Mouse (Mus musculus) gastrocnemius, adult 18-20 months (tissue): ENCODE measurements around the gene Plxnc1. TPM values are rescaled to one million over a fixed set of nuclear protein-coding genes. Genes with fewer than 3 reads are reported as not detected.

Experiments
- DNase-seq: peaks from one replicate; pipeline ENCODE4 v3.0.0; 2021; ENCODE audit warnings: low spot score
- total RNA-seq, 2 experiments: library from RNA; stranded (reverse); gene quantifications; 2 replicates each; pipeline ENCODE4 v1.2.3; 2021

The Plxnc1 gene
- total RNA-seq, 2 experiments from 2014 or later = 0.43 to 0.85 TPM

GRCm38 (mm10) chr10:94871102-94871501, 73.5 kb downstream of the Plxnc1 start:
- no peak for DNase-seq

DNA sequence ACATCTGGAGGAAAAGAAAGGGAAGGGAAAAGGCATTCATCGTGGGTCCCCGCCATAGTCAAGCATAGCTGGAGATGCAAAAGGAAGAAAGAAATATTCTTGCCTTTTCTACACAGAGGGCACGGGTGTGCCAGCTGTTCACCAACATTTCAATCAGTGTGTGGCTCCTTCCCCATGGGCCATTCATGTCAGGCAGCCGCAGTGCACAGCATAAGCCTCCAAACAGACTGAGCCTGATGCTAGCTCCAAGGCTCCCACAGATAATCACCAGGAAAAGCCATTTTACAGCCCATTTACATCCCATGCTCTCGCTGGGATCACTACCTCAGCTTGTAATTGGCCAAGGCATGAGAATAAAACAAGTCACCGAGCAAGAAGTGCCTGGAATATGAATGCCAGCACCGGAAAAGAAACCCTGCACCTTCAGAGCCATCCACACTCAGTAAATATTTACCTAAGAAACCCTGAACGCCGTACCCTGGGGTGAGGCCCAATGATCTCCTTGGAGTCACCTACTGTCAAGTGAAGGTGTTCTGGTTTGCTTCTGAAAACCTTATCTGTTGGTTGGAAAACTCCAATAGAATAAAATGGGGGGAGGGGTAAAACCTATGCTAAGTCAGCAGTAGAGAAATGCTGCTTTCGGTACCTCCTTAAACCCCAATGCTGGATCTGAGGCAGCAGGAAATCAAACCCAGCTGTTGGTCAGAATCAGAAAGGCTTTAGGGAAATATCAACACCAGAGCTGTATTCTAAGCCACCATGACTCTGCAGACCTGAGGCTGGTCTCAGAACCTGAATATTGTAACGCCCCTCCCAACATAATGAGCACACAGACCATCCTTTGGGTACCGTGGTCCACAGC, 77.4 kb downstream of the Plxnc1 start:
- no peak for DNase-seq

- no peak for DNase-seq
Observed at GRCm38 (mm10) chr10:94865206-94865605, 79.4 kb downstream of the Plxnc1 start.

GRCm38 (mm10) chr10:94864199-94864928, 80.3 kb downstream of the Plxnc1 start:
- no peak for DNase-seq

GRCm38 (mm10) chr10:94863251-94863650, 81.4 kb downstream of the Plxnc1 start:
- no peak for DNase-seq

DNA sequence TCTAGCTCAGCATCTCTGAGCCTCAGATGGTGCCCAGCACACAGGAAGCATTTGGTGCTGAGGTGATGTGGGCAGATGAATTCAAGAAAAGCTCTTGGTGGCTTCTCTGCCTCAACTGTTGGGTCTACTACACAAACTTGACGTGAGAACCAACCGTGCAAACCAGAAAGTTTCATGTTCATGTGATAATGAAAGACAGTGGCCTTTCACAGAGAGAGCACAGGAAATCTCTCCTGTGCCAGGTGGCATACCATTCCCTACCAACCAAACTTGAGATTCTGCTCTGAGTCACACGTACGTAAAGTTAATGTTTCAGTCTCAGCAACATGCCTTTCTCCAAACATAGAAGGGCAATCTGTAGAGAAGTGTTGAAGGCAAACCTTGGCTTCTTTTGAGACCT, 83.8 kb downstream of the Plxnc1 start:
- DNase-seq = no peak

- no peak for DNase-seq
Observed at GRCm38 (mm10) chr10:94858277-94859033, 86.2 kb downstream of the Plxnc1 start.

DNA sequence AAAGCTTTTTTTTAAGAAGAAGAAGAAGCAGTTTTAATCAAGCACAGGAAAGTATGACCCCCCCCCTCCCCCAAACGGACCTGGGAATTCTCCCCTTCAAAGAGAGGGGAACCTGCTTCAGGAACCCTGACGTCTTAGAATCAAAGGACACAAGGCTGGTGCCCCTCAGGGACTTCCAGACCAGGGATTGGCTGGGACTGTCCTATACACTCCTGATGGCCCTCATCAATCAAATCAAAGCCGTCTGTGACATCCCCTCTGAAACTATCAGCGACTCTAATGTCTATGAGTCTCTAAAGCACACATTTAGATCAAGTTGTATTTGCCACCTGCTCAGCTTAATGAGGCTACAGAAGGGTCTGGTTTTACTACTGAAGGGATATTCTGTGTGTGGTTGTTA, 94.1 kb downstream of the Plxnc1 start:
- DNase-seq = no peak

GRCm38 (mm10) chr10:94849930-94850329, 94.7 kb downstream of the Plxnc1 start:
- DNase-seq = no peak

DNA sequence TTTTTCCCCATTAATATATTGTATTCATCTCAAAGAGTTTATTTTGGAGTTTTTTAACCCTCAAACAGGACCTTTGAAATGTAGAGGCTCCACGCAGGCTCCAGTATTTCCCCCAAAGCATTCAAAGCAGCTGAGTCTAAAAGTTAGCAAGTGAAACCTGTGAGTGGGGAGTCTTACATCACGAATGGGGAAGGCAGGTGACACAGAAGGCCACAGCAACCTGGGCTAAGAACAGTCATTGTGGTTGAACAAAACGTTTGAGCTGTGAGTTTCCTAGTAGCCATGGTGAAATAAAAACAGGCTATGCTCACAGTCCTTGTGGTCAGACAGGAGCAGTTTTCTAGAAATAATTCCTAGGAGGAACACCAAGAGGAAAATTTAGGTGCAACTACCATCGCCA, 95.3 kb downstream of the Plxnc1 start:
- no peak for DNase-seq

- no peak for DNase-seq
Observed at GRCm38 (mm10) chr10:94848344-94848743, 96.3 kb downstream of the Plxnc1 start.

- DNase-seq = no peak
Observed at GRCm38 (mm10) chr10:94846501-94847105, 98.0 kb downstream of the Plxnc1 start.

GRCm38 (mm10) chr10:94844692-94845091, 99.9 kb downstream of the Plxnc1 start:
- no peak for DNase-seq

DNA sequence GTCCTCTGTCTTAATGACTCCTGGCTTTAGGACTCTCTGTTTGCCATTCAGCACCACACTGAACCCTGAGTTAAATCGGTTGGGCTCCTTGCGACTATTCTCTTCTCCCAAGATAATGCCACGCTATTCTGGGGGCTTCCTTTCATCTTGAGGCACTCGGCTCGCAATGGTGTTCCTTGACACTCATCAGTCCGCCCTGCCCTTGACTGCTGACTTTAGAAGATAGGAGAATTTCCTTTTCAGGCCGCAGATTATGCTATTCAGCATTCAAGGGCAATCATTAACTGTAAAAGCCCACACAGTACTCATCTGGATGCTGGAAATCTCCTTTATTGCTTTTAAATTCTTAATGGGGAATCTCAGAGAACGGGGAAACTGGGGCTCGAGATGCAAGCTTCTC, 108.8 kb downstream of the Plxnc1 start:
- DNase-seq = no peak

- DNase-seq = peak; percentile 79
Observed at GRCm38 (mm10) chr10:94829407-94829806, 115.2 kb downstream of the Plxnc1 start.

DNA sequence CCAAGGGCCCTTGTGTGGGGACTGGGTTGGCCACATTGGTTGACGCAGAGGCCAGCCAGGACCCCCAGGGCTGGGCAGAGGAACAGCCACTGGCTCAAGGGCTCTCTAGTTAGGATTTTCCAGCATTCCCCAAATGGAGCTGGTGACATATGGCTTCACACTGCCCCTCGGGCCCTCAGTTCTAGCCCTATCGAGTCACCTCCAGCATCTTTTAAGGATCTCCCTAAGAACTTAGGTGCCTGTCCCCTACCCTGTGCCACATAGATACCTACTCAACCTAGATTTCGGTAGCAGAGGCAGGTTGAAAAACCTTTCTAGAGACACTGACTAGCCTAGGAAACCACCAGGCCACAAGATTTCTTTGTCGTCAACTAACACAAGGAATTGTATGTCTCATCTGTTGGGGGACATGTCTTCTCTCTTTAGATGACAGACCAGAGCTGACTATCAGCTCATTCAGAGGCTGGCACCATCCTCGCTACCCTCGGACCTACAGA, 115.9 kb downstream of the Plxnc1 start:
- no peak for DNase-seq

GRCm38 (mm10) chr10:94827890-94828733, 116.5 kb downstream of the Plxnc1 start:
- DNase-seq = no peak

GRCm38 (mm10) chr10:94827325-94827724, 117.3 kb downstream of the Plxnc1 start:
- no peak for DNase-seq

DNA sequence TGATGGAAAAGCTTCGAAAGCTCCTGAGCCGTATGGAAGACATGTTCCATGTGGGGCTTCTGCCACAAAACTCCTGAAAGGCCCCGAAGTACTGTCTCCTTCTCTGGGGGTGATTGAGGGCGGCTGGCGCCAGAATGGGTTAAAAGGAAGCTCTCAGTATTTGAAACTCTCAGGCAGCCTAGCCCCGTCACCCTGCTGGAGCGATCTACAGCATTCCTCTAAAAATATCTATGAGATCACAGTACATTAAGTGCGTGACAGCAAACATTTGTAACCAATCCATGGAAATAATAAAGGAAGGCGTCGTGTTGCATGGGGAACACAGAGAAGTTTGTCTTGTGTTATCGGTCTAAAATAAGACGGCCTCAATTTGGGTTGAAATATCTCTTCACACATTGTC, 118.2 kb downstream of the Plxnc1 start:
- DNase-seq = no peak

- no peak for DNase-seq
Observed at GRCm38 (mm10) chr10:94825951-94826350, 118.7 kb downstream of the Plxnc1 start.
